Mouse (Mus musculus): Measurements from ENCODE around the gene Zfp444.
"Not testable (repeated sequence)": the region's sequence is repeated elsewhere in the genome, so short reads cannot be mapped to it uniquely, and the experiment has no call there.

Gene Zfp444

DNA sequence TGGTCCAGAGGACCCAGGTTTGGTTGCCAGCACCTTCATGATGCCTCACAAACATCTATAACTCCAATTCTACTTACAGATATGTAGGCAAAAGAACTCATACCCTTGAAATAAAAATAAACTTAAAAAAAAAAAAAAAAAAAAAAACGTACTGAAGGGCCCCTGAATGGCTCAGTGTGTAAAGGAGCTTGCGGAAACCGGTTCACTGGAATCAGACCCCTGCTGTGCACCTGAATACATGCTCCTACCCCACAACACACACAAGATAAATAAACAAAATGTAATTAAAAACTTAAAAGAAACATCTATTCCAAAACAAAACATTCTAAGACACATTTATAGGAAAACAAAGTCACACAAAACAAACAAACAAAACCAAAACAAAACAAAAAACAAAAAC is 48.1 kb downstream of the Zfp444 start:
- DNase-seq (ENCODE audit: low spot score), result no peak

DNA sequence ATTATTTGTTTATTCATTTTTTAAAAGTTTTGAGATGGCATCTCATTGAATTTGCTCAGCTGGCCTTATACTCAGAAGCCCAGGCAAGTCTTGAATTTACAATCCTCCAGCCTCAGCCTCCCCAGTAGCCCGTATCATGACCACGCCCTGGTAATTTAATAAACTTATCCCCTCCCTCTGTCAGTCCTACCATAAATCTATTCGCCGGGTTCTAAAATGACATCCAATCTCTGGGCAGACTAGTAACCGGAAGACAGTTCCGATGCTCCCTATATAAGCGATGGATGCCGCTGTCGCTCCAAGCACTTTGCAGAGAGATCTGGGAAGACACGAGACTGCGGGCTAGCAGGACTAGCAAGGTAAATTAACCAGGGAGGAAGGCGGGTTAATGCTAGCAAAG is 50.0 kb downstream of the Zfp444 start, which contains the start of gene Zscan5b:
Zscan5b (plus strand) TSS at position 301 of the 400 bp plus-strand sequence.
- no peak for DNase-seq (ENCODE audit: low spot score)

DNA sequence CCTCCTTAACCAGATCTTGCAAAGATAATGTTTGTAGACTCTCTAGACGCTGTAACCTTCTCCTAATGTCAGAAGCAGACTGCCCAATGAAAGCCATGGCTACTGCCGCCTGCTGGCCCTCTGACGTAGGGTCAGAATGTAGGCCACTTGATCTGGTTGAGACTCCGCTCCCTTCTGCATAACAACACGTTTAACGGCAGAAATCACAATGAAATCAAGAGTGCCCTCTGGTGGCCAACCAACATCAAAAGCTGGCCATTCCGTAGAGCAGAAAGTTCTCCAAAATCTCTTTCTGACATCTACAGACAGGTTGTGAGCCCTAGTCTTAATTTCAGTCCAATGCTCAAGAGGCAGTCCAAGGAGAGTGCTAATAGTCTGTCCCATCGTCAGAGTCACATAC is 56.5 kb downstream of the Zfp444 start:
- not testable (repeated sequence) for DNase-seq (ENCODE audit: low spot score)

DNA sequence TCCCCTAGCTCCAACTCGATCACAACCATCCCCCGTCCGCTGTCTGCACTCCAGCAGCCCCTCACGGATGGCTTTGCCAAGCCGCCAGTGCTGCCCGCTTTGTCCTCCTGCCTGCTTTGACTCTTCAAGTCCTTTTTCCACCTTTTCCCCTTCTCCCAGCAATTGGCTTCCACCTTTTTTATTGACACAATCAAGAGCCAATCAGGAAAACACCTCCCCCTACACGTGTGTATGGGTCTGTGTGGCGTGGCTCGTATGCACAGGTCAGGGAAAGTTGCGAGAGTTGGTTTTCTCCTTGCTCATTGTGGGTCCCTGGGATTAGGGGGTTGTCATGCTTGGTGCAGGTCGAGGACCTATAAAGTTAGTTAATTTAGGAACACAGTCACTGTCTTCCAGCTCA is 67.8 kb downstream of the Zfp444 start:
- no peak for DNase-seq (ENCODE audit: low spot score)

DNA sequence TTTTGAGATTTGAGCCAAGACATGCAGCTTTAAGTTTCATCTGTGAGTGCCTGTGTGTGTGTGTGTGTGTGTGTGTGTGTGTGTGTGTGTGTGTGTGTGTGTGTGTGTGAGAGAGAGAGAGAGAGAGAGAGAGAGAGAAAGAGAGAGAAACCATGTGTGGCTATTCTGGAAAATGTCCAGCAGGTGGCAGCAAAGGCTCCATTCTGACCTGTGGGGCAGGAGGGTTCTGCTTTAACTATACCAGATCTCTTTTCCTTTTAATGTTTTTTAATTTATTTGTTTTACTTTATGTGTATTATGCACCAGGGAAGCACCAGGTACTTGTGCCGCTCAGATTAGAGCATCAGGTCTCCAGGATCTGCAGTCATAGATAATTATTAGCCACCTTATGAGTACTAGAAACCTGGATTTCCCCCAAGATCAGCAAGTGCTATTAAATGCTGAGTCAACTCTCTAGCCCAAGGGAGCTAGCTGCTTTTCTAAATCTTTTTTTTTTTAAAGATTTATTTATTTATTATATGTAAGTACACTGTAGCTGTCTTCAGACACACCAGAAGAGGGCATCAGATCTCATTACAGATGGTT is 68.9 kb downstream of the Zfp444 start:
- DNase-seq (ENCODE audit: low spot score), result peak; percentile 8

Measured in spleen, adult 12 weeks (tissue).